Comparison of ENCODE assay signal across 8 mouse cellular contexts in genomic region chr13:12473724-12474378, GRCm38 (mm10). TPM values are rescaled to one million over a fixed set of nuclear protein-coding genes. Genes with fewer than 3 reads are reported as not detected.
DNase-seq lines count a peak whose midpoint lies in the region; ATAC-seq and TF ChIP-seq lines count a peak whose summit lies in the region.

No protein-coding gene starts in this region.

- no peak overlapping the region for H3K9ac ChIP-seq in liver, embryonic 14.5 days (replicated peaks)

- H3K4me2 ChIP-seq in liver, embryonic 14.5 days (ENCODE audit: low read depth): no peak overlapping the region

- TF ChIP-seq CTCF in liver, embryonic 14.5 days (IDR thresholded peaks at IDR 0.05; ENCODE audit: low read depth): peak; percentile 78

- H3K27ac ChIP-seq in liver, embryonic 14.5 days: no peak overlapping the region

- no peak overlapping the region for H3K4me3 ChIP-seq in liver, embryonic 14.5 days (ENCODE audit: insufficient read depth in 1 of 2, low read depth in 2 of 2, low read length in 2 of 2)

- peaks cover 0 to 8% of the 10 kb centered on the region in 2 experiments; a peak in 2 of 4 replicates for H3K4me1 ChIP-seq in liver, embryonic 14.5 days (replicated peaks; ENCODE audit: control insufficient read depth in 2 of 2, insufficient read depth in 2 of 2, low read length in 1 of 2)

- ATAC-seq in granulocyte monocyte progenitor cell, adult 5-6 weeks (replicated peaks; ENCODE audit: poor library complexity, severe bottlenecking): peak; percentile 77
- ATAC-seq in liver, embryonic 14.5 days (ENCODE audit: insufficient read depth): no peak
- ATAC-seq in neutrophil, adult 5-6 weeks (ENCODE audit: extremely low read depth, insufficient number of reproducible peaks, low FRiP score, poor library complexity, severe bottlenecking): peak; percentile 78

- DNase-seq in 416B (ENCODE audit: low read depth): peak; percentile 78
- peak; percentile 60 to 91 for DNase-seq in adrenal gland, adult (ENCODE audit: inconsistent age in 2 of 2, low spot score in 1 of 2)
- peak; percentile 75 for DNase-seq in embryo, embryonic 9.5 days (ENCODE audit: extremely low spot score)
- DNase-seq in kidney, postnatal 10 days: peak; percentile 85
- DNase-seq in liver, embryonic 14.5 days (ENCODE audit: low read depth in 3 of 3, low spot score in 3 of 3): peak; percentile 25 to 42 (median 26)
- peak; percentile 86 for DNase-seq in testis, postnatal 10 days (ENCODE audit: low spot score)

- no peaks in the 10 kb centered on the region for H3K36me3 ChIP-seq in liver, embryonic 14.5 days (replicated peaks; ENCODE audit: control insufficient read depth, insufficient read depth, low read depth)

- H3K9me3 ChIP-seq in liver, embryonic 14.5 days (ENCODE audit: control insufficient read depth, low read length): no peaks in the 10 kb centered on the region

- H3K27me3 ChIP-seq in liver, embryonic 14.5 days (ENCODE audit: control insufficient read depth, insufficient read depth, low read length): no peaks in the 10 kb centered on the region

- WGBS in liver, embryonic 14.5 days (ENCODE audit: insufficient replicate concordance): 34% methylated on average over 8 of the region's 8 CpGs

- no peak for TF ChIP-seq EP300 in liver, embryonic 14.5 days (IDR thresholded peaks at IDR 0.05; ENCODE audit: low read depth)

RNA-seq across cellular contexts. Expression of gene Lgals8, which starts 9.1 kb away (rescaled TPM):
- 16.1 and 23.9 TPM in 2 replicates for total RNA-seq in granulocyte monocyte progenitor cell, adult 5-6 weeks (2014; fragmentation: Nextera tagmentation)
- total RNA-seq in granulocyte monocyte progenitor cell, adult 5-6 weeks (2017): 33.5 and 36.8 TPM in 2 replicates
- polyA plus RNA-seq in liver, embryonic 14.5 days (2012; rRNA removed): 7.8 and 12.7 TPM in 2 replicates
- 12.7 and 13.2 TPM in 2 replicates for polyA plus RNA-seq in liver, embryonic 14.5 days (2014; fragmentation: Nextera tagmentation; extraction: Ambion mirVana)
- total RNA-seq in neutrophil, adult 5-6 weeks (2017): 130 and 160 TPM in 2 replicates

RNA-seq across cellular contexts. Expression of gene Edaradd, which starts 46.4 kb away (rescaled TPM):
- total RNA-seq in granulocyte monocyte progenitor cell, adult 5-6 weeks (2014; fragmentation: Nextera tagmentation): 0.58 and 1.1 TPM in 2 replicates
- 0.60 and 0.62 TPM in 2 replicates for total RNA-seq in granulocyte monocyte progenitor cell, adult 5-6 weeks (2017)
- 0.04 TPM in 2 replicates for polyA plus RNA-seq in liver, embryonic 14.5 days (2012; rRNA removed)
- polyA plus RNA-seq in liver, embryonic 14.5 days (2014; fragmentation: Nextera tagmentation; extraction: Ambion mirVana): 0.05 and 0.13 TPM in 2 replicates
- total RNA-seq in neutrophil, adult 5-6 weeks (2017): 10.2 and 10.7 TPM in 2 replicates

Comparison
In these comparisons a context has a peak if more than half of its experiments do, and no peak if none do; other contexts are left out.
1. DNase-seq: peak in every context shown above with its lines; median percentile 86 in testis, postnatal 10 days; 85 in kidney, postnatal 10 days; 78 in 416B; 76 in adrenal gland, adult; 75 in embryo, embryonic 9.5 days; 26 in liver, embryonic 14.5 days.